Mouse (Mus musculus) C2C12 (cell line): ENCODE data around the gene Ubxn11. TPM values are rescaled to one million over a fixed set of nuclear protein-coding genes. Genes with fewer than 3 reads are reported as not detected.

Experiments
- H3K27me3 ChIP-seq: one replicate; pipeline ENCODE4 v1.6.1; 2011; ENCODE audit not compliant: control insufficient read depth, insufficient read depth, insufficient read length
- H3K36me3 ChIP-seq: one replicate; pipeline ENCODE4 v1.6.1; 2011; ENCODE audit not compliant: control insufficient read depth, insufficient read depth
- H3K4me3 ChIP-seq: one replicate; pipeline ENCODE4 v1.5.1; 2011; ENCODE audit warnings: mild to moderate bottlenecking, control low read depth; ENCODE audit not compliant: poor library complexity, insufficient read depth, severe bottlenecking
- H3K79me2 ChIP-seq: one replicate; pipeline ENCODE4 v1.6.1; 2011; ENCODE audit not compliant: control insufficient read depth, insufficient read depth
- H3K79me3 ChIP-seq: one replicate; pipeline ENCODE4 v1.6.1; 2011; ENCODE audit warnings: low read depth, control low read depth
- H3ac ChIP-seq: one replicate; pipeline ENCODE3; 2011; ENCODE audit warnings: low read depth; ENCODE audit not compliant: control insufficient read depth, insufficient read length
- CEBPB ChIP-seq: IDR thresholded peaks from one replicate; pipeline ENCODE4 v1.6.1; 2011; ENCODE audit warnings: low read depth, mild to moderate bottlenecking, control low read depth, moderate library complexity
- CTCF ChIP-seq: IDR thresholded peaks from one replicate; pipeline ENCODE4 v1.5.1; 2011; ENCODE audit not compliant: control insufficient read depth, insufficient read depth, insufficient read length
- FOSL1 ChIP-seq: IDR thresholded peaks from one replicate; pipeline ENCODE4 v1.8.0; 2011; ENCODE audit warnings: mild to moderate bottlenecking, low read length; ENCODE audit not compliant: poor library complexity, insufficient read depth, severe bottlenecking
- MAX ChIP-seq: IDR thresholded peaks from one replicate; pipeline ENCODE4 v1.6.1; 2011; ENCODE audit warnings: mild to moderate bottlenecking, control low read depth
- MYOD1 ChIP-seq: IDR thresholded peaks from one replicate; pipeline ENCODE4 v1.6.1; 2011; ENCODE audit warnings: low read depth; ENCODE audit not compliant: control insufficient read depth, insufficient read length
- MYOG ChIP-seq: IDR thresholded peaks from one replicate; pipeline ENCODE4 v1.6.1; 2011; ENCODE audit not compliant: control insufficient read depth, insufficient read length; ENCODE audit errors: extremely low read depth
- USF1 ChIP-seq: IDR thresholded peaks from one replicate; pipeline ENCODE4 v1.6.1; 2011; ENCODE audit warnings: low read depth, mild to moderate bottlenecking, control low read depth, moderate library complexity
- polyA plus RNA-seq: library from polyadenylated mRNA; unstranded; fragments of >200 nt; fragmentation: generic; extraction: Trizol; gene quantifications from one replicate; pipeline ENCODE4 v1.2.1, GENCODE M21; 2012; ENCODE audit warnings: missing spikeins

Gene Ubxn11
- polyA plus RNA-seq, 1 experiment: 0.80 TPM

DNA sequence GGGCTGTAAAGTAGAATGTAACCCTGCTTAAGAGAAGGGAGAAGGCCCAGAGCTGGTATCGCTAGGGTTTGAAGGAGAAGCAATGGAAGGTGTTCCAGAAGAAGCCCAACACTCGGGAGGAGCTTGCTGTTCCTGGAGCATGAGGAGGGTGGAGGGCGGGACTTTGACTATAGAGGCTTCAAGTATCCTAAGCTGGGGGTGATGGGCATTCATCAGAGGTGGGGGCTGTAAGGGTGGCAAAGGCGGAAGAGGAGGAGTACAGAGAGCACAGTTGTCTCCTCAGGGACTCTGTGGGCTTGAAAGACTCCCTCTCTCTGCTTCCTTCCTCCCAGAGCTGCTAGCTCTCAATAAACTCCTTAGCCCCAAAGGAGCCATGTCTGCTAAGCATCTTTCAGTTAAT lies 2.1 kb upstream of the Ubxn11 start:
- peaks cover 4% of the 10 kb centered on the region for H3K27me3 ChIP-seq
- H3K36me3 ChIP-seq: no peaks in the 10 kb centered on the region
- H3K4me3 ChIP-seq: no peak overlapping the region
- H3K79me2 ChIP-seq: no peaks in the 10 kb centered on the region
- TF ChIP-seq CEBPB: no peak
- H3K79me3 ChIP-seq: no peaks in the 10 kb centered on the region
- no peak overlapping the region for H3ac ChIP-seq

DNA sequence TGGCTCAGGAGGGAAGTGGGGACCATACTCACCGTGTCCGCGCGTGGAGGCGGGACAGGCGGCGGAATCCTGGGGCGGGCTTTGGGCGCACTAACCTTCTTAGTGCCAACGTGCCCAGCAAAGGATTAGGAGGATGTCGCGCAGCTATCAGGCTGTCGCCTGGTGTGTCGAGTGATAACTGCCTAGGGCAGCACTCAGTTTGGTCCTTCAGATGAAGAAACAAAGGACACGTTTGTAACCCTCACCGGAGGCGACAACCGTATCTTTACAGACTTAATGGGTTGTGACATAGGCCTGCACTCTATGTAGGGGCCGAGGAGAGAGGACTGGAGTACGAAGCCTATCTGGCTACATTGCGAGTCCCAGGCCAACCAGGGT lies 361 bp downstream of the Ubxn11 start:
- Histone ChIP-seq H3K79me2 (no peaks in the 10 kb centered on the region), H3K79me3 (no peaks in the 10 kb centered on the region), H3ac (peak overlapping the region; percentile 98), H3K36me3 (no peaks in the 10 kb centered on the region), H3K4me3 (peak overlapping the region; percentile 61), H3K27me3 (peaks cover 4% of the 10 kb centered on the region)
- TF ChIP-seq MAX: no peak
- no peak for TF ChIP-seq CEBPB
- TF ChIP-seq CTCF: no peak
- TF ChIP-seq MYOG: no peak
- no peak for TF ChIP-seq FOSL1

DNA sequence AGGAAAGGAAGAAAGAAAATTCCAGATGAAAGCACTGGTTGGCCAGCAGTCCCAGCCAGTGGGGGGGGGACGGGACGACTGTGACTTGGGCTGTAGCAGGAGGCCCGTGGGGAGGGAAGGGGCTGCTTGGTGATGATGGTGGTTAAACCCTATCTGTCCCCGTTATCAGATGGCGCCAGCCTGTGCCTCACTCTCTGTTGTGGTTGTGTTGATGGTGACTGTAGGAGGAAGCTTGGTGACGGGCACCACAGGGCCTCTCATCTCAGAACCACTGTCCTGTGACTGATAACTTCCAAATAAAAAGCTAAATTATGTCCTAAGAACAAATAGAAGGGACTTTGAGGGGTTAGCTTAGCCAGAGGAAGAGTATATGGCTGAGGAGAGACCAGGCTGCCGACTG lies 3.7 kb downstream of the Ubxn11 start:
- Histone ChIP-seq H3K4me3 (no peak overlapping the region), H3K27me3 (no peaks in the 10 kb centered on the region), H3K79me2 (no peaks in the 10 kb centered on the region), H3K79me3 (no peaks in the 10 kb centered on the region), H3ac (no peak overlapping the region), H3K36me3 (no peaks in the 10 kb centered on the region)
- TF ChIP-seq MYOD1 (no peak), CEBPB (no peak), CTCF (no peak), MAX (no peak), FOSL1 (no peak)

DNA sequence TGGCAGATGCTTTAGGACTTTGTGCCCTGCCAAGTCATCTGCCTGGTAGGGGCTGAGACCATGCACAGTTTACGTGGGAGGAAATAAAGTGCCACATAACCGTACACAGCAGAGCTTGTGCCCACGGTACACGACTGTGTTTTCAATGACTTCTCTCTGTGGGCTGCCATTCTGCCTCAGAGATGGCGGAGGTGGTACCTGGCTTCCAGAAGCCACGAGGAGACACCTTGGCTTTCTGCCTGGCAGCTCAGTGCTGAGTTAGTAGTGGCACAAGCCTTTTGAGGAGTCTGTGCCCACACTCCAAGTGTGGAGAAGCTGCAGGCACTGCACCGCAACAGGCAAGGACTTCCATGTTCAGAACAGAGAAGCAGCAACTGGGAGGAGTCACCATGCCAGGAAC lies 5.4 kb downstream of the Ubxn11 start:
- TF ChIP-seq CEBPB (no peak), USF1 (no peak), MYOG (no peak), CTCF (no peak), MAX (no peak), FOSL1 (no peak), MYOD1 (no peak)
- Histone ChIP-seq H3K36me3 (no peaks in the 10 kb centered on the region), H3K79me3 (no peaks in the 10 kb centered on the region), H3K4me3 (no peak overlapping the region), H3K27me3 (no peaks in the 10 kb centered on the region), H3K79me2 (no peaks in the 10 kb centered on the region), H3ac (no peak overlapping the region)

DNA sequence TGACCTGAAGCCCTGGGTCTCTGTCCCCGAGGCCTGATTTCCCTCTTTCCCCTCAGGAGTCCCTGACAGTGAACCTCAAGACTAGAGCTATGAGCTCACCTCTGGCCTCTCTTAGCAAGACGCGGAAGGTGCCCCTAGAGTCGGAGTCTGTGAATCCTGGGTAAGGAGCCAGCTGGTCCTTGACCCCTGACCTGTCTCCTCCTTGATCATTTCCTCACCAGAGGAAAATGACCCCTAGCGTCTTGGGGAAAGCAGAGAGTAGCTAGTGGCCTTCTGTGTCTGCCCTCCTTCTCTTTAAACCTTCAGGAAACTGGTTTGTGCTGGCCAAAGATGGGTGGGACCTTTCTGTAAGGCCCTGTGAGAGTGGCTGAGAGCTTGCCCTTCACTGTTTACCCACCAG lies 5.8 kb downstream of the Ubxn11 start:
- Histone ChIP-seq H3ac (no peak overlapping the region), H3K27me3 (no peaks in the 10 kb centered on the region), H3K79me2 (no peaks in the 10 kb centered on the region), H3K79me3 (no peaks in the 10 kb centered on the region), H3K4me3 (no peak overlapping the region), H3K36me3 (no peaks in the 10 kb centered on the region)
- no peak for TF ChIP-seq CEBPB
- no peak for TF ChIP-seq MYOD1
- TF ChIP-seq CTCF: no peak
- no peak for TF ChIP-seq FOSL1
- TF ChIP-seq MYOG: no peak
- TF ChIP-seq USF1: no peak
- no peak for TF ChIP-seq MAX

DNA sequence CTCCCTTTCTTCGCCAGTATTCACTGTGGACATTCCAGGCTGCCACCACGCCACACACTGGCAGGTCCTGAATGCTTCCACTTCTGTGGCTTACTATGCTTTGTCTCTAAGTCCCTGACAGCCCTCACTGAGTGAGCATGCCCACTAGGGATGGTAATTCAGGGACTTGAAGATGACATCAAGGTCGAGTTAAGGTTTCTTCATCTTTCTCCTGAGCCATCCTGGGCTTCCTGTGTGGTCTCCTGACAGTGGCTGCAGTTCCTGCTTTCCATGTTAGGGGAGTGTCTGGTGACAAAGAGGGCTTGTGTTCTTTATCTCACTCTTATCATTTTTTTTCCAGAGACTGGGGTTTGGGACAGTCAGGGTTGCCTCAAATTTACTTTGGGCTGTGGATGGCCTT lies 8.3 kb downstream of the Ubxn11 start:
- Histone ChIP-seq H3K79me3 (no peaks in the 10 kb centered on the region), H3K27me3 (no peaks in the 10 kb centered on the region), H3K4me3 (no peak overlapping the region), H3K36me3 (no peaks in the 10 kb centered on the region), H3K79me2 (no peaks in the 10 kb centered on the region), H3ac (no peak overlapping the region)
- no peak for TF ChIP-seq MYOG
- no peak for TF ChIP-seq CTCF
- TF ChIP-seq USF1: no peak
- TF ChIP-seq MAX: no peak
- no peak for TF ChIP-seq MYOD1
- TF ChIP-seq FOSL1: no peak
- no peak for TF ChIP-seq CEBPB
